Mouse (Mus musculus): ENCODE data around the gene Frmd5.

GRCm38 (mm10) chr2:121795995-121796394, 10.9 kb downstream of the Frmd5 start:
- TF ChIP-seq POLR2A (IDR thresholded peaks at IDR 0.05; ENCODE audit: insufficient read length, low read depth) = no peak
- TF ChIP-seq MYOD1 (IDR thresholded peaks at IDR 0.05; ENCODE audit: control insufficient read depth in 1 of 3, insufficient read length in 2 of 3, low read depth in 2 of 3) = no peak
- no peak for TF ChIP-seq CEBPB (IDR thresholded peaks at IDR 0.05; ENCODE audit: insufficient read depth, poor library complexity, severe bottlenecking)
- TF ChIP-seq USF1 (IDR thresholded peaks at IDR 0.05; ENCODE audit: low read depth) = no peak
- TF ChIP-seq TCF12 (IDR thresholded peaks at IDR 0.05; ENCODE audit: insufficient read depth, poor library complexity, severe bottlenecking) = no peak
- no peak for TF ChIP-seq MAX (IDR thresholded peaks at IDR 0.05; ENCODE audit: low read depth)
